Mouse (Mus musculus) spleen, adult 2 months (tissue): ENCODE data around the gene Rbl1. TPM values are rescaled to one million over a fixed set of nuclear protein-coding genes. Genes with fewer than 3 reads are reported as not detected.
"Not testable (repeated sequence)": the region's sequence is repeated elsewhere in the genome, so short reads cannot be mapped to it uniquely, and the experiment has no call there.

Experiments
- DNase-seq, 2 experiments: peaks; one replicate each; pipeline versions ENCODE4 v3.0.0 to v3.0.0-alpha.2; 2012 to 2021; ENCODE audit warnings: low spot score in 2 of 2, low read depth in 1 of 2
- H3K27ac ChIP-seq: fragments of 200-500 bp; 2 replicates; pipeline ENCODE4 v1.5.1; 2012; ENCODE audit warnings: low read length, inconsistent platforms; ENCODE audit not compliant: insufficient read depth
- H3K27me3 ChIP-seq: fragments of 200-500 bp; 2 replicates; pipeline ENCODE4 v1.6.1; 2012; ENCODE audit warnings: mild to moderate bottlenecking, moderate library complexity, low read length, inconsistent platforms; ENCODE audit not compliant: control insufficient read depth, insufficient read depth
- H3K36me3 ChIP-seq: fragments of 200-500 bp; 2 replicates; pipeline ENCODE4 v1.6.1; 2012; ENCODE audit warnings: mild to moderate bottlenecking, low read length, inconsistent platforms; ENCODE audit not compliant: control insufficient read depth, insufficient read depth
- H3K4me1 ChIP-seq: fragments of 200-500 bp; 2 replicates; pipeline ENCODE4 v1.6.1; 2011; ENCODE audit warnings: inconsistent platforms; ENCODE audit not compliant: control insufficient read depth, insufficient read depth, insufficient read length
- H3K4me3 ChIP-seq: fragments of 200-500 bp; 2 replicates; pipeline ENCODE4 v1.5.1; 2011; ENCODE audit warnings: mild to moderate bottlenecking, inconsistent platforms; ENCODE audit not compliant: insufficient read depth, insufficient read length; ENCODE audit errors: extremely low read depth
- CTCF ChIP-seq: fragments of 200-500 bp; IDR thresholded peaks from 2 replicates; pipeline ENCODE4 v1.5.1; 2011; ENCODE audit warnings: mild to moderate bottlenecking, inconsistent platforms; ENCODE audit not compliant: insufficient read depth, insufficient read length, insufficient replicate concordance; ENCODE audit errors: extremely low read depth
- POLR2A ChIP-seq: fragments of 200-500 bp; IDR thresholded peaks from 2 replicates; pipeline ENCODE4 v1.6.1; 2011; ENCODE audit warnings: low read depth, low read length, inconsistent platforms
- WGBS: fragments of 180-500 bp; shearing (Covaris S2); methylation state at CpG from one replicate; pipeline ENCODE4 v1.1.7; 2018; 5-methylcytosine and 5-hydroxymethylcytosine counted together
- polyA plus RNA-seq: library from polyadenylated mRNA; depleted of rRNA; stranded (reverse); fragments of >200 nt; gene quantifications from 2 replicates; pipeline ENCODE4 v1.2.3, GENCODE M21; 2012

Gene Rbl1
- polyA plus RNA-seq, 1 experiment: 5.0 TPM

GRCm38 (mm10) chr2:157172984-157173383 lies 31.4 kb downstream of the Rbl1 start:
- TF ChIP-seq CTCF (no peak), POLR2A (no peak)
- Histone ChIP-seq H3K4me1 (no peaks in the 10 kb centered on the region), H3K36me3 (peaks cover 23% of the 10 kb centered on the region), H3K4me3 (no peak overlapping the region), H3K27me3 (no peaks in the 10 kb centered on the region), H3K27ac (no peak overlapping the region)
- WGBS: 95% methylated on average over 6 of the region's 6 CpGs
- DNase-seq: no peak

GRCm38 (mm10) chr2:157170626-157171025 lies 33.7 kb downstream of the Rbl1 start:
- Histone ChIP-seq H3K4me1 (no peaks in the 10 kb centered on the region), H3K36me3 (peaks cover 22% of the 10 kb centered on the region), H3K27me3 (no peaks in the 10 kb centered on the region), H3K4me3 (no peak overlapping the region), H3K27ac (no peak overlapping the region)
- no peak for DNase-seq
- WGBS: 94% methylated on average over 6 of the region's 6 CpGs
- TF ChIP-seq CTCF: no peak
- TF ChIP-seq POLR2A: no peak

- DNase-seq: no peak
- H3K27ac ChIP-seq: no peak overlapping the region
- H3K4me1 ChIP-seq: no peaks in the 10 kb centered on the region
- H3K27me3 ChIP-seq: no peaks in the 10 kb centered on the region
- 87% methylated on average over 5 of the region's 5 CpGs for WGBS
- peaks cover 18% of the 10 kb centered on the region for H3K36me3 ChIP-seq
- no peak for TF ChIP-seq POLR2A
- TF ChIP-seq CTCF: no peak
- H3K4me3 ChIP-seq: no peak overlapping the region
Measured at GRCm38 (mm10) chr2:157170166-157170565, 34.2 kb downstream of the Rbl1 start.

- DNase-seq: no peak
- H3K4me3 ChIP-seq: no peak overlapping the region
- peaks cover 20% of the 10 kb centered on the region for H3K36me3 ChIP-seq
- WGBS: 98% methylated on average over 12 of the region's 12 CpGs
- H3K27me3 ChIP-seq: no peaks in the 10 kb centered on the region
- no peaks in the 10 kb centered on the region for H3K4me1 ChIP-seq
- TF ChIP-seq POLR2A: no peak
- TF ChIP-seq CTCF: no peak
- H3K27ac ChIP-seq: no peak overlapping the region
Measured at GRCm38 (mm10) chr2:157166371-157167080, 37.8 kb downstream of the Rbl1 start.

- not testable (repeated sequence) for H3K4me3 ChIP-seq, H3K27me3 ChIP-seq, H3K27ac ChIP-seq, H3K4me1 ChIP-seq, DNase-seq
- H3K36me3 ChIP-seq: peaks cover 24% of the 10 kb centered on the region
Measured at GRCm38 (mm10) chr2:157165312-157166224, 38.8 kb downstream of the Rbl1 start.

- Histone ChIP-seq H3K4me3 (no peak overlapping the region), H3K27ac (no peak overlapping the region), H3K27me3 (no peaks in the 10 kb centered on the region), H3K36me3 (peaks cover 26% of the 10 kb centered on the region), H3K4me1 (no peaks in the 10 kb centered on the region)
- no peak for TF ChIP-seq CTCF
- TF ChIP-seq POLR2A: no peak
- DNase-seq: no peak
- WGBS: 98% methylated on average over 2 of the region's 2 CpGs
Measured at GRCm38 (mm10) chr2:157164101-157164500, 40.2 kb downstream of the Rbl1 start.

GRCm38 (mm10) chr2:157156079-157156478 lies 48.3 kb downstream of the Rbl1 start:
- Histone ChIP-seq H3K4me3 (no peak overlapping the region), H3K27ac (no peak overlapping the region), H3K36me3 (peaks cover 19% of the 10 kb centered on the region), H3K27me3 (no peaks in the 10 kb centered on the region), H3K4me1 (no peaks in the 10 kb centered on the region; the same call in 1 of the 2 replicates)
- 80% methylated on average over 1 of the region's 1 CpGs for WGBS
- no peak for DNase-seq
- TF ChIP-seq POLR2A (no peak), CTCF (no peak)
